Mouse (Mus musculus): ENCODE measurements around the gene Cdc16.
"Not testable (repeated sequence)": the region's sequence is repeated elsewhere in the genome, so short reads cannot be mapped to it uniquely, and the experiment has no call there.

Gene Cdc16

DNA sequence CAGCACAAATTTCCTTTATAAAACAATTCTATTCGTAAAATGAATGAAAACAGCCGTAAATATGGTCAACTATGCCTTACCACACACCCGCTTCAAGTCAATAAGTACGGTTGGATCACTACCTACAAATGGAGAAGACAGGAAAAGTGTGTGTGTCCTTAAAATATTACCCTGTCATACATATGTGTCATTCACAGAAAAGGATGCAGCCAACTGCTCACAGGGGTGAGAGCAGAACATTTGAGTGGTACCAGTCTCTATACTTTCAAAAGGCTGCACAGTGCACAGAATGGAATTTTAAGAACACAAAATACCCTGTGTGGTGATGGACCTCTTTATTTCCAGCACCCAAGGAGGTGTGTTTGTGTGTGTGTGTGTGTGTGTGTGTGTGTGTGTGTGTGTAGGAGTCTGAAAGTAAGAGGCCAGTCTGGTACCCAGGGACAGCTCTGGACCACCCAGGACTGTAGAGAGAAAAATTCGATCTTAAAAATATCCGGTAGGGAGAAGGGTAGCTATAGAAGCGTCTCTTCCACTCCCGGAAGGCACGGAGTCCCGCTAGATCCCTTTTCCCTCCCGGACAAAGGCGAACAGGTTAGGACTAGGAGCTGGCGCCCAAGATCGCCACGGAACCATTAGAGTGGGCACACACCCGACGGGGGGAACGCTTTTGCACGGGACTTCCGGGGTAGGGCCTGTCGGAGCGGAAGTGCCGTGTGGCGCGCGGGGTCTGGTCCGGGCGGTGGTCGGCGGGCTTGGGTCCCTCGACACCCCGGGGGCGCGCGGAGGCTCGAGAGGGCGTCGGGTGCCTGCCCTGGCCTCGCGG is at the start of gene Cdc16:
Gene Cdc16, plus strand, starts transcription at position 695 of the 823 bp plus-strand sequence.
- DNase-seq (ENCODE audit: low spot score in 2 of 2), result peak; percentile 83 to 88

DNA sequence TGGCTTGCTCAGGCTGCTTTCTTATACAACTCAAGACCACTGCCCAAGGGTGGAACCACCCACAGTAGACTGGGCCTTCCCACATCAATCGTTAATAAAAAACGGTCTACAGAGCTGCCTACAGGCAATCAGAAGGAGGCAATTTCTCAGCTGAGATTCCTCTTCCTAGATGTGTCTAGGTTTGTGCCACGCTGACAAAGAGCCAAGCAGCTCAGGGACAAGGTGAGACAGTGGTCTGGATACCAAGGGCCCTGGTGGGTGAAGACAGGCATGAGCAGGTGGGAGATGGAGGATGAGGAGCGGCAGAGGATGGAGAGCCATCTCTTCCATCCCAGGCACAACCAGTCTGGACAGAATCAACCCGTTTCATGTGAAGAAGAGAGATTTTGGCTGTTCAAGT is 49.0 kb upstream of the Cdc16 start:
- no peak for DNase-seq (ENCODE audit: low spot score in 2 of 2)

DNA sequence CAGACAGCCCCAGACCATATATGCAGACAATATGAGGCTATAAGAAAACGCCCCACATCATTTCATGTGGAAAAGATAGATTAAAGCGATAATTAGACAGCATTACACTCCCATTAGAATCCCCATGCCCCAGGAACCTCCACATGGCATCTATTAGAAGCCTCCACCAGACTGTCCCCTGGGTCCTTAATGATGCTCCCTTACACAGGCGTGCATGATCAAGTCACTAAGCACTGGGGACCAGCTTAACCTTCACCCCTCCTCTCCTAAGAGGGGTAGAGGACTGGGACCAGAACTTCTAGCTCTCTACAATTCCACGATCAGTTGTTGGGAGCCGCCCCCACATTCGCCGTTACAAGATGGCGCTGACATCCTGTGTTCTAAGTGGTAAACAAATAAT is 38.5 kb upstream of the Cdc16 start:
- DNase-seq (ENCODE audit: low spot score in 2 of 2), result no peak

DNA sequence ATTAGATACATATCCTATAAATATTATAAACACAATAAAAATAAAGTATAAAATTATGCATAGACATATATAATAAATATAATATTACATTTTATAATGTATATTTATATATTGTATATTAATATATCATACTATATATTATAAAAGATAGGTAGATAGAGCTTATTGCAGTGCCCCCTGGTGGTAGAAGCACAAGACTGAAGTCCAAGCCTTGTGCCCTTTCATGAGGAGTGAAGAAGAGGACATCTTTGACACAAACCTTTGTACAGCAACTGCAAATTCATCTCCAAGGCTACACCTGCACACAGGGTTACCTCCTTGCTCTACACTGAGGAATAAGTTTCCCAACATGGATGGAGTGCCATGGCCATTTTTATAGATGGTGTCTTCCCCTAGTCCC is 31.8 kb upstream of the Cdc16 start:
- DNase-seq (ENCODE audit: low spot score in 2 of 2), result no peak

DNA sequence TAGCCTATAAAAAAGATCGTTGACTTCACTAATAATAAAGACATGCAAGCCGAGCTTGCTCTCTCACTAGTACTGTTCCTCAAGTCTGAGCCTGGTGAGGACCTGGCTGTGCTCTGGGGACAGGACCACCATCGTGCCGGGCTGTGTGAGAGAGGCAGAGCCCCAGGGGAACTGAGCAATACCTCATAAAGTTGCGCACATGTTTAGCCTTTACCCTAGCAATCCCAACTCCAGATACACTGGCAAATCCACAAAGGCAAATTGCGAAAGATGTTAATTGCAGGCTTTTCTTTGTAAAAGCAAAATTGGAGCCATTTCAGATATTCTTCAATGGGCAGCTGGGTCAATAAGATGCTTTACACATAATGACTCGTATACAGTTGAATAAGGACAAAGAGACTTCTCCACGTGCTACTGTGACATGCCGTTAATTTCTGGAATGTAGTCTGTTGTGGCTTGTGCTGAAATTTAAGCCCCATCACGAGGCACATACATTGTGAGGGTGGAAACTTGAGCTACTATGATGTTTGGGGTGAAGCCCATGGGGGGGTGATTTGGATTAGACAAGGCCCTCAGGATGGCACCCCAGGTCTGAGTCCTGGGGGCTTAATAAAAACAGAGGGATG is 29.9 kb upstream of the Cdc16 start:
- DNase-seq (ENCODE audit: low spot score in 2 of 2), result no peak

DNA sequence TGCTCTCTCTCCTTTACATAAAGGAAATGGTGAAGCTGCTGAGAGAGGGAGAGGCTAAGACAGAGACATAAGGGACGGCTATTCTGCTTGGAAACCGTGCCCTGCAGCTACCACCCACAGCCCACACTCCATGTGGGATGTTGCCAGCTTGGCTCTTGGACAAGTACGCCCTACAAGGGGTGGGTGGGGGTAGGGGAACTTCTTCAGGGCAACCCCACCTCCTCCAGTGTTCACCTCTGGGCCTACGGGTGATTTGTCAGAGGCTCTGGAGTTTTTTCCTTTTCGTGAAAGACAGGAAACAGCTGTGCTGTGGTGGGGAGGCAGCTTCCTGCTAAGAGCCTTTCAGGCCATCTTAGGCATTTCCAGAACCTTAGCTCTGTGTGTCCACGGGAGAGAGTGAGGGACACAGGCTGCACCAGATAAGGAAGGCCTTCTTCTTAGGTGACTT is 17.1 kb upstream of the Cdc16 start:
- peak in 1 of 2 experiments; percentile 8 for DNase-seq (ENCODE audit: low spot score in 2 of 2)

DNA sequence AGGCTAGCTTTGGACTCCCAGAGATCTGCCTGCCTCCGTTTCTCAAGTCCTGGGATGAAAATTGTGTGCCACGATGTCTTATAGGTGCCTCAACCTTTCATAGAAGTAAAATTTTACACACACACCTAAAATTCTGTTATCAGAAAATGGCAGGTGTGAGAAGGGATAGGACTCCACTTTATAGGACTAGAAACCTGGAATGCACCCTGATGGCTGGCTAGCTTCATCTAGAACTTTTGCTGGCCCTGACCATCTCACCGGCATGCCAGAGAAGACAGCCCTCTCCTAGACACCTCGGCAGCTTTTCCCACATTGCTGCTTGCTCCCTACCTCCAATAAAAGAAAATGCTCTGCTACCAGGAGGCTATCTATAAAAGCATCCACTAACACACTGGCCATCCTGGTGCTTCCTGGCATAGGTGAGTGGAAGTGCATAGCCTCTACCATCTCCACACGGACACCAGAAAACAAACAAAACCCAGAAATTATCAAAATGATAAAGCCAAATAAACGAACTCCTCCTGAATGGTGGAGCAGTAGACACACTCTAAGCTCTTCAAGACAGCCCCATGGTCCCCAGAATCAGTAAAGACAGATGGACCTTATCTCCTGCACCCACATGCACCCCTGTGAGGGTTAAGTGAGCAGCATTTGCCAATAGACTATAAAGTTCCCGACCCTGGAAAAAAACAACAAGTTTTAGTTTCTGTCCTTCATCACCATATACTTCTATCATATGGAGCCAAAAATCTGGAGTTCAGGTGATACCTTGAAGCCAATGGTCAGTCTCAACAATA is 16.5 kb upstream of the Cdc16 start:
- no peak for DNase-seq (ENCODE audit: low spot score in 2 of 2)

DNA sequence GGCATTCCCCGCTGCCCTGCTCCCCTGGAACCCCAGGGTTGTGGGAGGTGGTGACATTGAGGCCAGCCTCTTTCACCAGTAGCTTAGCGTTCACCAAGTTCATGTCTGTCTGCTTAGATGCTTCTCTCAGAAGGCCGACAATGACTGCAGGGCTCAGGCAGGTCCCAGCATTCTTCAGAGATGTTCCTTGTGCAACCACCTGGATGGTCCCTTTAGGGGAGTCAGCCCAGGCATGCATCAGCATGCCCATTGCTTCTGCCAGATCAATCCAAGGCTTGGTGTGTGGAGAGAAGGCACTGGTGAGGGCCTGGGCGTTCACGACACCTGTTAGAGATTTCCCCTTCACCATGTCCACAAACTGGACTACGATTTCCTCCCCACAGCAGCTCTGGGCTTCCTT is 11.3 kb upstream of the Cdc16 start:
- DNase-seq (ENCODE audit: low spot score in 2 of 2), result not testable (repeated sequence)

DNA sequence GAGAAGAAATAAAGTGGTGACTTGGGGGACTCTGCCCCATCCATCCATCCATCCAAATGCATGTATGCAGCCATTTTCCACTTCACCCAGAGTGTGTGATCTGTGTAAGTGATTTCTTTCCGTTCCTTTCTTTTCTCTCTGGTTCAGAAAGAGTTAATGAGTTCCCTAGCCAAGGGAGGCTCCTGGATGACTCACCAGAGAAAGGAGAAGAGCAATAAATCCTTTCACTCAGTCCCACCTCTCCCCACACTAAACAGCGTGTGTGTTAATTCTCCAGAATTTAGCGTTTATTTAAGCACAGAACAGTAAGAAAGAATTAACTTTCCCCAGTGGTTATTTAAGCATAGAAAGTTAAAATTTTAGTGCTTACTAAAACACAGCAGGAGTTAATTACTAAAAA is 9.8 kb upstream of the Cdc16 start:
- no peak for DNase-seq (ENCODE audit: low spot score in 2 of 2)

DNA sequence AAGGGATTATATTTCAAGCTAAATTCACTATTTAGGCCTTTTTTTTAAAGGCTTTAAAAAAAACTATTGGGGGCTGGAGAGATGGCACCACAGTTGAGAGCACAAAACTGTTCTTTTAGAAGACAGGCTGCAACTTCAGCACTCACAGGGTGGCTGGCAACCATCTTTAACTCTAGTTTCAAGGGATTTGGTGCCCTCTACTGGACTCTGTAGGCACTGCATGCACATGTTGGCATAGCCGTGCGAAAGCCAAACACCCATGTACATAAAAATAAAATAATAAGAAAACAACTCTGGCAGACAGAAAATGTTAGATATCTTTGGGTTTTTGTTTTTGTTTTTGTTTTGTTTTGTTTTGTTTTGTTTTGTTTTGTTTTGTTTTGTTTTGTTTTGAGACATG is 3.8 kb upstream of the Cdc16 start:
- DNase-seq (ENCODE audit: low spot score in 2 of 2), result peak in 1 of 2 experiments; percentile 58

DNA sequence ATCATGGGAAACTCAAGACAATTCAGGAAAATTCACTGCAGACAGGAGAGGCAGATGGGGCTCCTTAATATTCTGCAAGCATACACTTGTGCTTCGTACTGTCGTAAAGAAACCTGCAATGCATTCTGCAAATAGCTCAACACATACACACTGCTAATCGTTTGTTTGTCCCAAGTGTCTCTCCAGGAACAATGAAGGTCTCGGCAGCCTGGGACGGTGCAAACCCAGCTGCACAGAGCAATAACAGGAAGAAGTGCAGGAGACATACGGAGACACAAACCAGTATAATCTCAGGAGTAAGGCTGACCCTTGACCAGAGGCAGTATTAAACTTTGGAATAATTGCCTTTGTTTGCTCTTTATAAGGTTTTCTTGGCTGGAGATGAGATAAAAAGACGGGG is 996 bp upstream of the Cdc16 start:
- no peak for DNase-seq (ENCODE audit: low spot score in 2 of 2)

DNA sequence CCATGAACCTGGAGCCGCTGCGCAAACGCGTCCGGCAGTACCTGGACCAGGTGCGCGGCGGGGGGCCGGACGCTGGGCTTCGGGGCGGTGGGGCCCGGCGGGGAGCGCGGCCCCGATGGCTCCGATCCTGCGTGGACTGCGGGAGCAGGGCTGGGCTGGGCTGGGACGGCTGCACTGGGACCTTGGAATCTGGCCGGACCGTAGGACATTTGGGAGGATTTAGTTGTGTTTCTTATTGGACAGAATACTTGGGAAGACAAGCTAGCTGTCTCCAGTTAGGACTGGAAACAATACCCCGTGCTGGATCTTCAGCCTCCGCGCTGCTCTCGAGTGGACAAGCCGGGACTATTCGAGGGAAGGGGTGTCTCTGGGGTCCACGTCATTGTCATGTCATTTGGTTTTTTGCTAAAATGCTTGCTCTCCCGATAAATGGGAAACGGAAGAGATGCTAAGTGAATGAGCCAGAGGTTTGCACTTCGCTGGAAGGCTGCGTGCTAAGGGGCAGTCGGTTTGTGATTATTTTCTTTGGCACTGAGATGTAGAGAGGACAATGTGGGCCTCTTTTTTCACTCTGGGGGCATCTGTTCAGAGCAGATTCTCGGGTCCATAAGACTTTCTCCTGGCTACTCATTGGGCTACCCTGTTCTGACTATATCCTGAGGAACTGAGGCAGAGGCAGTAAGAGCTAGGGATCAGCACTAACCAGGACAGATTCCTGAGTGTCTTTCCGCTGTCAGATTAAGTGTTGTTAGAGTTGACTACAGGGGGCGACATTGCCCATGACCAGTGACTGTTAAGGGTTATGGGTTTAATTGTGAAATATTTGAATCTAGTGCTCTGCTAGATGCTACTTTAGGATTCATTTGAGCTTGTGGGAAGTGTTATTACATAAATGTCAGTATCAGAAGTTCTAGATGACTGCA is 590 bp downstream of the Cdc16 start:
- DNase-seq (ENCODE audit: low spot score in 2 of 2), result peak in 1 of 2 experiments; percentile 17

DNA sequence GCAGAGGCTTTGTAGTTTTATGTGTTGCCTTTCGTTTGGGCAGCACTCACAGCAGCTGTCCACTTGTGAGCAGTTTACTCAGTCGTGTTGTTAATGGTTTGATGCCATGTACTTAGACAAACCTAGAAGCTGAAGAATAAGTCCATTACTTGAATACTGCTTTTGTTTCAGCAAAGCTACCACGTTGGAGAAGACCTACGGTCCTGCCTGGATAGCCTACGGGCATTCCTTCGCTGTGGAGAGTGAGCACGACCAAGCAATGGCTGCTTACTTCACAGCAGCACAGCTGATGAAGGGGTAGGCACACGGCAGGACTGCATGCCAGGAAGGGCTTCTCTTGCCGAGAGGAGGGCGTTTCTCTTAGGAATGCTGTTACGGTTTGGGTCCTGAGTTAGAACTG is 11.7 kb downstream of the Cdc16 start:
- DNase-seq (ENCODE audit: low spot score in 2 of 2), result no peak

DNA sequence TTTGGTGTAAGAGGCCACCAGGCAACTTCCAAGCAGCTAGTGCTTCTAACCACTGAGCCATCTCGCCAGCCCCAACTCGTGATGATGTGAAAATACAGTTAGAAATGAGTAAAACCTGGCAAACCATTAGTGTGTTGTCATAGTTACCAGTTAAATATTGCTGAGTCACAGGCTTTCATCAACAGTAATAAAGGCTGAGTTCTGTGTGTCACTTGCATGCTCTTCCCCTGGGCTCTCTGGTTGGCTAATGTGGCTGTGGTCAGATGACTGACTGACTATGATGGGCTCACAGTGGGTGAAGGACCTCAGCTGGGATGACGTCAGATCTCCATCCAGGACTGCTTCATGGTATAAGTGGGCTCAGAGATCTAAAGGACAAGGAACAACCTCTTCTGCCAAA is 23.1 kb downstream of the Cdc16 start:
- no peak for DNase-seq (ENCODE audit: low spot score in 2 of 2)

DNA sequence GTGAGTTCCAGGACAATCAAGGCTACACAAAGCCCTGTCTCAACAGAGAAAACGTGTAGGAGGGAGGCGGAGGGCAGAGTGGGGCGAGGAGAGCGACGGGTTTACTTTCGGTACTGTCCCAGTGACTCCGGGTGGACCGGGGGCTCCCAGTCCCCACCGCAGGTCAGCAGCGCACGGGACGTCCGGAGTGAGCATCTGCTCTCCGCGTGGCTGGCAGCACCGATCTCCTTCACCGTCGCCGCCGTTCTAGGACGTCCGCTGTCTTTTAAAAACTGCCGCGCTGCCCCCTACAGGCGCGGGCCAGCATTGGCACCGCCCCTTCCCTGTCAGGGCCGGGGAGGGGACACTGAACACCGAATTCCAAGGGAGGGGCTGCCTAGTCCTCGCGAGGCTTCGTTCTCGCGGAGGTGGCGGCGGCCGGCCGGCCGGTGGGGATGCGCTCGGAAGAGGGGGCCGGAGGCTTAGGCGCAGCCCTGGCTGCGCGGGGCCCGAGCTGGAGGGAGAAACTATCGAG is 27.8 kb downstream of the Cdc16 start, which contains the start of gene Upf3a:
Gene Upf3a, plus strand, starts transcription at position 366 of the 514 bp plus-strand sequence.
- peak; percentile 86 to 89 for DNase-seq (ENCODE audit: low spot score in 2 of 2)

DNA sequence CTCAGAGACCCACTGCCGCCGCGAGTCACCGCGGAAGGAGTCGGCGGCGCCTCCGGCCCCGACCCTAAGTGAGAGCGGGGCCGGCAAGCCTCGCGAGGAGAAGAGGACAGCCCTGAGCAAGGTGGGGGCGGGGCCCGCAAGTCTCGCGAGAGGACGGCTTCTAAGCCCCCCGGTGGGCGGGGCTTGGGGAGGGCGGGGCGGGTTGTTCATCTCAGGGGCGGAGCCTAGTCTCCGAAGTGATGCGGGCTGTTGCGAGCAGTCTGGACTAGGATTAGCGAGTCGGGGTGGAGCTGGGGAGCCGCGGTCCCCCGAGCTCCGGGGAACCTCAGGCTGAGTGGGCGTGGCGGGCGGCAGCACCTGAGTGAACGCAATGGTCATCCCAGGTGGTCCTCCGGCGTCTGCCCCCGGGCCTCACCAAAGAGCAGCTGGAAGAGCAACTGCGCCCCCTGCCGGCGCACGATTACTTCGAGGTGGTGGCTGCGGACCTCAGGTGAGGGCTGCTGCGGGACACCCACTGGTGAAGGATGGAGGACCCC is 28.4 kb downstream of the Cdc16 start:
- DNase-seq (ENCODE audit: low spot score in 2 of 2), result peak; percentile 92 to 95

DNA sequence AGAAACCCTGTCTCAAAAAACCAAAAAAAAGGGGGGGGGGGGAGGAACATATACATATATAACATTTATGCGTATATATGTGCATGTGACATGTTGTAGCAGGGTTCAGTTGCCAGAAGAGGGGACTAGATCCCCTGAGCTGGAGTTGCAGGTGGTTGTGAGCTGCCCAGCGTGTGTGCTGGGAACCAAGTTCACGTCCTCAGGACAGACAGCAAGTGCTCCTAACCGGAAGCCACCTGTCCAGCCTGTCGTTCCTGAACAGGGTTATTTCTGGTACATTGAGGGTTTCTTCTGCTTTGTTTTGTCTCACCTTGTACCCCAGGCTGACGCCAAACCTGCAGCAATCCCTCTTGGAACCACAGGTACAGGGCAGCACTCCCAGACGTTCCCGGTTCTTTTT is 32.1 kb downstream of the Cdc16 start:
- no peak for DNase-seq (ENCODE audit: low spot score in 2 of 2)

DNA sequence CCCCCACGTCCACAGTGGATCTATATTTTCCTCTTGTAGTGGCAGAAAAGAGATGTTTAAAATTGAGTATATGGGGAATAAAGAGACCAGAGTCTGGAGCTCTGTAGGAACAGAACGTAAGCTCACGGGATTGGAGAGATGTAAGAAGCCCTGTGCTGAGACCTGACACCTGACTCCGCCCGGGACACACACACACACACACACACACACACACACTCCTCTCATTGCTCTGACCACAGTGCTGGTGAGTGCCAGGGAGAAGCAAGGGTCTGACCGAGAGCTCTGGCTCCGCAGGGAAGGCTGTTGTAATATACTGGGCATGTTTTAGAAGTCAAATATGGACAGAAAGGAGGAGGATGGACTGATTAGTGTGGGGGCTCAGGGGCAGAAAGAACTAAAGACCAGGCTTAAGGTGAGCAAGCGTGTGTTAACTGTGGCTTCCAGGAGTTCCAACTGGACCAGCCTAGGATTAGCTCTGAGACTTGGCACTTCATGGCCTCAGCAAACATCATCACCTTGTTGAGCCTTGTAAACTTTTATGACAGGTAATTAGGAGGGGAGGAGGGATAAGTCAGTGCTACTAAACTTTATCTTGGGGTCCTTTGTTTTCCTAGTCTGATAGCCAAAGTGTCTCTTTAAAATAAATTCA is 35.7 kb downstream of the Cdc16 start:
- DNase-seq (ENCODE audit: low spot score in 2 of 2), result no peak

DNA sequence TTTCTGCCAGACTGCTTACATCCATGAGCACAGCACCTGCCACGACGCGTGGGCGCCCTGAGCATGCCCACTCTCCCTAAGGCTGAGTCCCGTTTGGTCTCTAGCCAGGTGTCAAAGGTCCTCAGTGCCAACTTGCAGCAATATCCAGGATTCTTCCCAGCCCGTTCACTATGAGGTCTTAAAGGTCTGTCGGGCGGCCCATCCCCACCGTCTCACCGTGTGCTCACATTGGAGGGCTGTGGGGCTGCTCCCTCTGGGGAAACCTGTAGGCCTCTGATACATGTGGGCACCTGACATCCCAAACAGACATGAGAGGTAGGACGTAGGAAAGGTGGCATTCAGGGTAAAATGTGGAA is 36.2 kb downstream of the Cdc16 start:
- DNase-seq (ENCODE audit: low spot score in 2 of 2), result no peak

DNA sequence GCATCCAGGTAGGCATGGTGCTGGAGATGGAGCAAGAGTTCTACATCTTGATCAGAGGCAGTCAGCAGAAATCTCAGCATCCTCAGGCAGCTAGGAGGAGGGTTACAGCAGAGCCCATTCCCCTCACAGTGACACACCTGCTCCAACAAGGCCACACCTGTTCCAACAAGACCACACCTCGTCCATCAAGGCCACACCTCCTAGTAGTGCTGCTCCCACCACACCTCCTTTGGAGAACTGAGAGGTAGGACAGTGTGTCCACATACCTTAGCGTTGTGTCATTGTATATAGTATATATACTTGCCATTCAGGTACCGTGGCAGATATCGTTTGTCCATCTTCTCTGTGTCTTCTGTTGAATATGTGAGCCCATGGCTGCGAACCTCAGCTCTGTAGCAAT is 40.2 kb downstream of the Cdc16 start:
- no peak for DNase-seq (ENCODE audit: low spot score in 2 of 2)
